Mouse (Mus musculus) liver (tissue): ENCODE results near the gene Tbx19.
A peak's percentile ranks its signal among the peaks of the same experiment; 100 is the strongest.

Source experiments
- DNase-seq: peaks from one replicate; pipeline ENCODE4 v3.0.0-alpha.2; 2020; ENCODE audit warnings: mixed read lengths

Gene Tbx19

DNA sequence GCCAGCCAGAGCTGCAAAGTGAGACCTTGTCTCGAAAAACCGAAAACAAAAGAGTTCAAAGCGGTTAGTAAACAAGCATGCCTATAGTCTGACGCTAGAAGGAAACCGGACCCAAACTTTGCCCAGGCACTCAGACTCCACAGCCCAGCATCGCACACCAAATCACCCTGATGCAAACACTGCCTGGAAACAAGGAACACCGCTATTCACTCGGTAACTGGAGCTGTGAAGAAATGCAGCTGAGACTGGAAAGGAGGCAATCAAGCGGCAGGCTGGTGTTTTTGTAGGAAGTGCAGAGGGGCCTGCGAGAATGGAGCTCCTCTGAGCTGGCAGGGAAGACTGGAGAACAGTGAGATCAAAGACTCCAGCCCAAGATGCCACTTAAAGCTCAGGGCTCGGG, 46.9 kb downstream of the Tbx19 start:
- DNase-seq = no peak

DNA sequence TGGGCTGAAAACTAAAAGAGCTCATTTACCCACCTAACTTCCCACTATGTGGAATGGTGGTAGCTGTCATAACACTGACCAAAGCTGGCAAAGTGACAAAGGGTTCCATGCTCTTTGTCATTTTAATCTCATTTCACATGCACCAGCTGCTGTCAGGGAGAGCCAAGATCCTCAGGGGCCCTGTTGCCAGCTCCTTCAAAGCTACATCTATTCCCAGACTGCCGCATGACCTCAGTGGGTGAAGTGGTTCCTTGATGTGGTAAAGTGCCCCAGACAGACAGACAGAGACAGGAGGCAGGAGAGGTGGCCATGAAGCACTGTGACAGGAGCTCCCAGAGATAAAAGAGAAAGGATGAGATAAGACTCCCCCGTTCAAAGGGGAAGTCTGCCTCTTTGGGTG, 49.9 kb downstream of the Tbx19 start:
- no peak for DNase-seq

DNA sequence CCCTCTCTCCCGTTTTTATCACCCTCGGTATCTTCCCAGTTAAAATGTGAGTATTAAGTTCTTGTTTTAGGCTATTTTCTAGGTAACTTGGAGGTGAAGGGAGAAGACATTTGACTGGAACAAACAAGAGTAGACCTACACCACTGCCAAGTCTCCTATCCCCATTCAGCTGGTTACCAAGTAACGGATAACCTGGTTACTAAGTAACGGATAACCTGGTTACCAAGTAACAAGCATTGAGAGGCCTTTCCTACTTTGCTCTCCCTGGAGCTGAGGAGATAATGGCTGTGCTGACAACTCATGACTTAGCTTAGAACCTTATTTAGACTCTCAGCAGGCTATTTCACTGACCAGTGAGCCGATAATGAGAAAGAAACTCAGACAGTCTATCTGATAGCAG, 51.4 kb downstream of the Tbx19 start:
- DNase-seq = no peak

DNA sequence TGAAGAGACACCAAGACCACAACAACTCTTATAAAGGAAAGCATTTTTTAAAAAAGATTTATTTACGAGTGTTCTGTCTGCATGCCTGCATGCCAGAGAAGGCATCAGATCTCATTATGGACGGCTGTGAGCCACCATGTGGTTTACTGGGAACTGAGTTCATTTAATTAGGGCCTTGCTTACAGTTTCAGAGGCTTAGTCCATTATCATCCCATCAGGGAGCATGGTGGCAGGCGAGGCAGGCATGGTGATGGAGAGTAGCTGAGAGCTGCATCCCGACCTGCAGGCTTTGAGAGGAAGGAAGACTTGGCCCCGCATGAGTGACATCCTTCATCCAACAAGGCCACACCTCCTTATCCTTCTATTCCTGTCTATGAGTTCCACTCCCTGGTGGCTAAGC, 52.1 kb downstream of the Tbx19 start:
- no peak for DNase-seq

DNA sequence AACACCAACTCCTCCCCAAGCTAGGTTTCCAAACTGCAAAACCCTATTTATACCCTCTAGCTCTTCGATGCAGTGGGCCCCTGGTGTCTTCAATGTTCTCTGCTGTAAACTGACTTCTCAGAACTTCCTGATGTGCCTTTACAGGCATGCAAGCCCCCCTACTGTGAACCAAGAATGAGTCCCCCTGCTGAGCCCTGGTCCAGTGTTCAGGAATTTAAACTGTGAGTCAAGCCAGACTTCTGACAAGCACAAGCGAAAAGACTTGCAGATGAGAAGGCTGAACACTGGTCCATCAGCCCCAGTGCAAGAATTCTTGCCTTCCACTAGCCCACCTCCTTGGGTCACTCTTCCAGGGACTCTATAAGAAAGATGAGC, 54.6 kb downstream of the Tbx19 start:
- DNase-seq = no peak

DNA sequence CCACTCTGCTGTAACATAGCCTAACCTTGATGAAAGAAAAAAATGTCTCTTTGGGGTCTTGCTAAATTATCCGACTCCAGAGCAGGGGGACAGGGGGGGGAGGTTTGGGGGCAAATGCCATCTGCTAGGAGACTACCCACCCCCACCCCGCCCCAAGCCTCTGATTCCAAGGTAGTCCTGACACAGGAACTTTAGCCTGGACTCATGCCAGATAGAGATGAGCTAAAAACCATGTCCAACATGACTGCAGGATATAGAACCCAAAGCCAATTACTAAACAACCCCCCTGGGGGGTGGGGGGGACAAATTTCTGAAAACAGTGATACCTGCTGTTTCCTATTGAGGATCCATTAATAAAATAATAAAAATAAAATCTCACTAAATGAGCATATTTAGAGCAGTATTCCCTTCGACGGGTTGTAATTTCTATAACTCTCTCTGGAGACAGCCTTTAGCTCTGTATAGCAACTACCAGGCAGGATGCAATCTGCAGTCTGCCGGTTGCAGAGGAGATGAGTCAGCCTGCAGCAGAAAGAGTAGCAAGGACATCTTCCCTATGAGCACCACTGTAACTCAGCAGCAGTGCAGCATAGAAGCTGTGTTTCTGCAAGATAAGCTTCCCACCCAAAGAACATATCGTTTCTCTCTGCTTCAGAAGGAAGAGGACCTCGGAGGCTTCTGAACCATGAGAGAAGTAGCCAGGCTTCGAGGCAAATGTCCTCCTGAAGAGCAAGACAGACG, 55.1 kb downstream of the Tbx19 start:
- DNase-seq = peak; percentile 76

DNA sequence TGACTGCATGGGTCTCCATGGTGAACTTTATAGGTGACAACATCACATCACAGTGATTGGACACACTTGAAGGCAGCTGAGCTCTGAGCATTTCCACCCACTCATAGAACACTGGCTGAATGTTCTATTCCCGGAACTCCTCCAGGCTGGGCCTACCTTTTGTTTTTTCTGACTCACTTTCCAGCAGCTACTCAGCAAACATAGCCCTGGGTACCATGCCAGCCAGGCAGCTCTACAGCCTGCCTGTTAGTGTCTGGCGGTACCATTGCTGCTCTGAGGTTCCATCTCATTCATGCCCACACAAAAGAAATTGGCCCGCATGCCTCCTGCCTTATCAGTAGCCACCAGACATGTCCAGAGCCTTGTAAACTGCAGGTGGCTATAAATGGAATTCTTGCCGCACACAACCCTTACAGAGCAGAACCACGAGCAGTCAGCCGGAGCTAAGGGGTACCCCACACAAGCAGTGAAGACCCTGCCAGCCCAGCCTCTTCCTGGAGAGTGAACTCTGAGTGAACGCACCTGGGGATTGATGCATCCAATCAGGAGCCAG, 55.8 kb downstream of the Tbx19 start:
- peak; percentile 81 for DNase-seq

DNA sequence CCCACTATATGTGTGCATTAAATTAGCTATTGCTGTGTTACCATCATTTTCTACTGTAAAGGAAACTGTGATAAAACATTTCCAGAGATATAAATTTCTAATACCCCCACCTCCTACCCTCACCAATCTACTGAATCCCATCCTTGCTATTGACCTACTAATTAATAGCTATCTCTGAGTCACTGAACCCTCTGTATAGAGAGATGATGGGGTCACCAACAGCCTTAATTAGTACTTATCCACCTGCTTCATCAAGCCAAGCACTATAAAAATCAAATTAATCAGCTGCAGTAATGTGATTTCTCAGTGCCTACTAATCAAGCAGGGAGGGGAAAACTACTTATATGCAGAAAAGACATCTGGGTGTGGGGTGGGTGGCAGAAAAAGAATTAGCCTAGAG, 61.0 kb downstream of the Tbx19 start:
- DNase-seq = no peak

DNA sequence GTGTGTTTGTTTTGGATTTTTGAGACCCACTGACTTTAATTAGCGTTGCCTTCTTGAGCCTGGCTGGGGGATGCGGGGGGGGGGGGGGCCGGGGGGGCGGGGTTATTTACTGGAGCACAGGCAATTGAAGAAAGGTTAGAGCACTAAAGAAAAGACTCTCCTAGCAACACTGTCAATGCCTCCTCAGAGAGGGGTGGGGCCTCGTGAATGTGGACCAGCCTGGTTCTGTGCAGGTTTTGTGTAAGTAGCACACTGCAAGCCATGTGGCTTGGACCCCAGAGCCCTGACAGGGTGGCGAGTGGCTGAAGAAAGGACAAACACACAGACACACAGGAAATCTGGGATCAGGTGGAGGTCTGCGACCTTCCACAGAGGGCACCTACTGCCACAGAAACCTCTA, 65.7 kb downstream of the Tbx19 start:
- DNase-seq = no peak

DNA sequence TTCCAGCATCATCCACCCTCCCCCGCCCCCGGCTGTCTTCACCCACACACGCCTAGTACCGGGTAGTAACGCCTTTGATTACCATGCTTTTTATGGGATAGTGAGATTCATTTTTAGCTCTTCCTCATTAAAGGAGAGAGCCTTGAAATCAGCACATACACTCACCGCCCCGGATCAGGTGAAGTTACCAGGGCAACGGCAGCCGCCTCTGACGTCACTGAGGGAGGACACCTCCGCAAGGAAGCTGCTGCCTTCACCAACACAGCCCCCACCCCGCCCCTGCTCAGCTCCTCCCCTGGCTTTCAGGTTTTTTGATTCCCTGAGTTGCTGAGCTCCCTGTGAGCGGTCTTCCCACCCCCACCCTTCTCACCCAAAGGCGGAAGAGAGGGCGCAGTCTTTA, 68.9 kb downstream of the Tbx19 start:
- peak; percentile 59 for DNase-seq

DNA sequence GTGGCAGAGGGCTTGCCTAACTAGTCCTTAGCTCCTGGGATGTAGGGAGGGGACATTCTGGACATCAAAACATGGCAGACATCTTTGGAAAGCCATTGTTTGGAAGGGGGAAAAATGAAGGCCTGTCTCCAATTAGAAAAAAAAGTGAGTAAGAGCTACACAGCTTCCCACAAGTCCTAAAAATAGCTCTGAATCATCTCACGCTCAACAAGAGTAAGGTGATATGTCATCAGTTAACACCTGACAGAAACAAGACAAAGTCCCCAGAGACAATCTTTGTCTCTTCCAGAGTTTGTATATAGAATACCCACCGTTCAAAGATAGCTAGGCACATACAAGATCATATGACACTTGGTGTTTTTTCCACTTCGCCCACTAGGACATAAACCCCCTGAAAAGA, 71.0 kb downstream of the Tbx19 start:
- no peak for DNase-seq
